Mouse (Mus musculus) brain, embryonic 14.5 days (tissue): ENCODE results near the gene Matn1.

Source experiments
- CTCF ChIP-seq: fragments of 200-500 bp; IDR thresholded peaks from 2 replicates; pipeline ENCODE4 v1.5.1; 2012; ENCODE audit warnings: inconsistent platforms, mild to moderate bottlenecking, moderate library complexity, borderline replicate concordance; ENCODE audit not compliant: insufficient read depth, insufficient read length; ENCODE audit errors: extremely low read depth
- POLR2A ChIP-seq: fragments of 200-500 bp; IDR thresholded peaks from 2 replicates; pipeline ENCODE4 v1.6.1; 2012; ENCODE audit warnings: mild to moderate bottlenecking, inconsistent platforms, borderline replicate concordance; ENCODE audit not compliant: poor library complexity, insufficient read depth, insufficient read length, severe bottlenecking; ENCODE audit errors: extremely low read depth

- no peak for TF ChIP-seq POLR2A
- TF ChIP-seq CTCF: no peak
Measured at GRCm38 (mm10) chr4:130908133-130908532, 36.1 kb upstream of the Matn1 start.
